Mouse (Mus musculus): ENCODE results near the gene Syt2.
A peak's percentile ranks its signal among the peaks of the same experiment; 100 is the strongest.

Syt2 gene

DNA sequence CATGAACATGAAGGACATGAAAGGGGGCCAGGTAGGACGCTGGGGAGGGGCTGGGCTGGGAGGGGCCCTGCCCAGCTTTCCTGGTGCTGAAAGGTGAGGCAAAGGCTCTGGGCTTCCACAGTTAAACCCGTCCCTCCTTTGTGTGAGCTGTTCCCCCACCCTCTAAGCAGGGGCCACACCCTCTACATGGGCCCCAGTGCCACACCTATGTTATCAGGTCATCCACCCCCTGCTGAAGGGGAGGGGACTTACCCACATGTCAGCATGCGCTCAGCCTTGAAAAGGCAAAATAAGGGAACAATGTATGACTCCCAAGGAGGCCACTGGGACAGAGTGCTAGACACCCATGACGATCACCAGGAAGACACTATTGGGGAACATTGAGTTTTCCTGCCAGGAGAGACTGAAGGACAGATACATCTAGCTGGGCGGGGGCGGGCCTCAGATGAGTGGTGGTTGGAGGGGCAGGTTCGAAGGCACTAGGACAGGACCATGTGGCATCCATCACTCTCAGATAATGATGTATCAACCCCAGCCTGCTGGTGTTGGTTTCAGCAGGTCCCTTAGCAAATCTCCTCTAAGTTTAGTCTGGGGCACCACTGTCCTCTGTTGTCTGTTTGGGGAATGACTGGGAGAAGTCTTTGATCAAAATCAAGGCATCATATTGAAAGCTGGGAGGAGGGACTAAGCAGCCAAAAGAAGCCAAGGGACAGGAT, 95.6 kb downstream of the Syt2 start:
- DNase-seq (ENCODE audit: low read depth), result no peak

DNA sequence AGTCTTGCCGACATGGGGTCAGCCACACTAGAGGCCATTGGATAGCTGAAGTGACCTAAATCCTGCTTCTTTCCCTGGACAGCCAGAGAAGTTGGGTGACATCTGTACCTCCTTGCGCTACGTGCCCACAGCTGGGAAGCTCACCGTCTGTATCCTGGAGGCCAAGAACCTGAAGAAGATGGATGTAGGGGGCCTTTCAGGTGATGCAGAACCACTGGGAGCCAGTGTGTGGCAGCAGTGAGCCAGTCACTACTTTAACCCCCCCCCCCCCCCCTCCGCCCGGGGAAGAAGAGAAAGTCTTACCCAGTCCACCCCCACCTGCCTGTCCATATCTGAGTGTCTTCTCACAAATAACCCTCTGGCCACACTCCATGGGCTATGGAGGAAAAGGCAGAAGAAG, 99.2 kb downstream of the Syt2 start:
- DNase-seq (ENCODE audit: low read depth), result no peak

DNA sequence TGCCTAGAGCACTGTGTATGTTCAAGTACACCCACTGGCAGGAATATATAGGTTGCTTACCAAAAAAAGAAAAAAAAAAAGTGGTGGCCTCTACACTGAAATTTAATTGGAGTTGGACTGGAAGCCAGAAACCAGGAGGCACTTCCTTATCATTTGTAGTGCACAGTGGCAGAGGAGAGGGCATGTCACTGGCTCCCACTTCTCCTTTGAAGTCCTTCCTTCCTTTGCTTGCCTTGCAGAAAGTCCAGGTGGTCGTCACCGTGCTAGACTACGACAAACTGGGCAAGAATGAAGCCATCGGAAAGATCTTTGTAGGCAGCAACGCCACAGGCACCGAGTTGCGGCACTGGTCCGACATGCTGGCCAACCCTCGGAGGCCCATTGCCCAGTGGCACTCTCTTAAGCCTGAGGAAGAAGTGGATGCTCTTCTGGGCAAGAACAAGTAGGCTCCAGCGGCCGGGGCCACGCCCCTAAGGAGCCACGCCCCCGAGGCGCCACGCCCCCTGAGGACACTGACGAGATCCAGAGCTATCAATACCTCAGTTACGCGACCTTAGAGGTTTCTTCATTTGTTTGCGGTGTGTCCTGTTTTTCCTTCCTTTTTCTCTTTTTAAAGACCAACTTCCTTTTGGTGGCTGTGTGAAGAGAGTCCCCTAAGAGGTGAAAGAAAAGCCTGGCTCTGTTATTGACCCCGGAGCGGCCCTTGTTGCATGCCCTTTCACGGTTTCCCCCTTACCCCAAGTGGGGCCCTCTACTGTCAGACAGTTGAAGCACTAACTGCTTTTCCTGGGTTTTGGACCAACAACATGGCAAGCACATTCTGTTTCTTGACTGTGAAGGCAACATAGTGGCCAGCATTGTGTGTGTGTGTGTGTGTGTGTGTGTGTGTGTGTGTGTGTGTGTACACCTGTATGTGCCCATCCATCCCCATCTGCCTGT, 101.0 kb downstream of the Syt2 start:
- DNase-seq (ENCODE audit: low read depth), result peak; percentile 74

DNA sequence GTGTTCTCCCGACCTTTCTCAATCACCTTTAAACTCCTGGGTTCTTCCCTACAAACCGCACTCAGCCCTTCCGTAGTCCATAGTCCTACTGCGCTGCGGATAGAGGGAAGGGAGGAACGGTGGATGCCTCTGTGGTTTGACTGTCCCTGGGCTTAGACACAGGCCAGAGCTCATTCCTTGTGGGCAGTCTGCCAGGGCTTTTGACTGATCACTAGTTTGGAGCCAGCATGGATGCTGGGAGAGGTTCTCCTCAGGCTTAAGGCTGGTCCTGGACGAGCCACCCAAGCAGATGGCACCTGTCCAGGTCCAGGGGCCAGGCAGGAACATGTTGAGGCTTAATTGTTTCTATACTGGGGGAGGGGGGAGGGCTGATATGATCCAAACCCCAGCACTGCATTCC, 103.4 kb downstream of the Syt2 start:
- DNase-seq (ENCODE audit: low read depth), result no peak

DNA sequence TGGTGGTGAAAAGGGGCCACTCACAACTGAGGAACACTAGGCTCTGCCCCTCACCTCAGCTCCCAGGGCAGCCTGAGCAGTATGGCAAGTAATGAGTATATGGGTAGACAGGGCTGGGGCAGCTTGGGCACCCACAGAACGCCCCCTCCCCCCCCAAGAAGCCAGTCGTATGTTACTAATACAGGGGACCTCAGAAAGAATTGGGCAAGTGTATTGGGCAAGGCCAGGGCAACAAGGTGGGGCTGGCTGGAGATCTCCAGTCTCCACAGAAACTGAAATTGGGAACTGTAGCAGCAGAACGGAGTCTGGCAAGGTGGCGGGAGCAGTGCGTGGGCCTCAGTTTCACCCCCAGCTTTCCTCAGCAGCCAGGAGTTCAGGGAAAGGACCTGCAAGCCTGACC, 106.0 kb downstream of the Syt2 start:
- no peak for DNase-seq (ENCODE audit: low read depth)

DNA sequence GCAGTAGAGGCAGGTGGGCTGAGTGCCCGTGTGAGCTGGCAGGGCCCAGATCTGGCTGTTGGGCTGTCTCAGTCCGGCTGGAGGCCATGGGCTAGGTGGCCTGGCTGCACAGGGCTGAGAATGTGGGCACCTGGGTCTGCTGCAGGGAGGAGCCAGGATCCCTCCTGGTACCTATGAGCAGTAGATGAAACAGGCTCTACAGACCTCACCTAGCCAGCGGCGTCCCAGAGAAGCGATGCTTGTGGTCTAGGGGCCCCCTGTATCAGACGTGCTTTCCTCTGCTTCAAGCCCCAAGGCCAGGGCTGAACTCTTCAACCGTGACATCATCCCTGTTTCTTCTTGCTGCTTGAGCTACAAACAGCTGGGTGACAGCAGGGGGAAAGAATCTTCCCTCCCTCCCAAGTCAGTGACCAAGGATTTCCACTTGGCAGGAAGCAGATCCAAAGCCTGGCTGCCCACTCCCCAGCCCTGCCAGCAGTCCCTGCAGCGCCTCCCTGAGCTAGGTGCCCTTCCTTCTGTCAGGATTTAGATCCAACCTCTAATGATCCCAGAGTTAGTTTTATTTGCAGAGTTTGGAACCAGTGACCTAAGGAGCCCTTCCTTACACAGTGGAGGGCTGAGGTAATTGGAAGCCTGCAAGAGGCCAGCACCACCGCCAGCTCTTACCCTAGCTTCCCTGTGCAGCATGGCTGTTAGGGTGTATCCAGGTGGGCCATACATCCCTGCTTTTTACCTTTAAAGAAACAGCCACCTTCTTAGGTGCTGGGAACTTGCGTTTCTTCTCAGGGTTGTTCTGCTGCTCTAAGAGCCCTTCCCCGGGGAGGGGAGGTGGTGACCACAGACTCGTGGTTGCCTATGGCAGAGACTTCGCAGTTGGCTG, 107.5 kb downstream of the Syt2 start:
- DNase-seq (ENCODE audit: low read depth), result no peak

DNA sequence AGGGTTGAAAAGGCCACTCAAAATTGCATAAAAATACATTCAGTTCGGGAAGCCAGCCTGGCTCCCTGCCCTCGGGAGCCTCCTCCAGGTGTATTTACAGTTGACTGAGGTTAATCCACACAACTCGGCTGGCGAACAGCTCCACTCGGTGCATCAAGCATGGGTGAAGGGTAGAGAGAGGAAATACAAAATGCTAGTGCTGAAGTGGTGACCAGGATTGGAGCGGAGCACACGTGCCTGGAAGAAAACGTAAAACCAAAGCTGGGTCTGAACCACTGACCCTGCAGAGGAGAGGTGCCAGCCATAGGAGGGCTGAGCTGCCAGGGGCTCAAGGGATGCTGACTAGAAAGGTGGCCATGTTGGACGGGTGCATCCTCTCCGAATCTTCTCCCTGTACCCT, 108.3 kb downstream of the Syt2 start:
- no peak for DNase-seq (ENCODE audit: low read depth)

DNA sequence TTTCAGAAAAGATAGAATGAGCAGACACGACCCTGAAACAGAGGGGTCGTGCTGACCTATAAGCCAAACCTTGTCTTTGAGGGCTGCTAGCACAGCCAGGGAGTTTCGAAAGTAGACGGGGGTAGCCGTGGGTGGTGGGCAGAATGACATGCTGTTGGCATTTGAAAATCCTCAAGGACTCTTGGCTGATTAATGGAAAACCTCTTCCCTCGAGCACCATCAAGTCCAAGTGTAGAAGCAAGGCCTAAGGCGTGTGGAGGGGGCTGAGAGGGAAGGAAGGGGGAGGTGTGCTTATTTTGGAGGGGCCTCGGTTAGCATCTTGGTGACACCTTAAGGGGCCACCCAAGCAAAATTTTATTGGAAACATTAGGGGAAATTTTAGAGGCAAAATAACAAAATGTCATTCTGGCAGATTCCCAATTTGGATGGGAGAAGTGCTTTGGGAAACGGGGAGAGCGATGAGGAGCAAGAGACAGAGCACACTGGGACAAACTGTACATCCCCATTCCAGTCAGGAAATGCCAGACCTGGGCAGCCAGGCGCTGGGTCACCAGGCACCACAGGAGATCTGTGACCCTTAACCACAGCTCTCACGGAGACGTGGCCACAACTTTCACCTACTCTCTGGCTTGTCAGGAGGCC, 109.2 kb downstream of the Syt2 start:
- DNase-seq (ENCODE audit: low read depth), result no peak

DNA sequence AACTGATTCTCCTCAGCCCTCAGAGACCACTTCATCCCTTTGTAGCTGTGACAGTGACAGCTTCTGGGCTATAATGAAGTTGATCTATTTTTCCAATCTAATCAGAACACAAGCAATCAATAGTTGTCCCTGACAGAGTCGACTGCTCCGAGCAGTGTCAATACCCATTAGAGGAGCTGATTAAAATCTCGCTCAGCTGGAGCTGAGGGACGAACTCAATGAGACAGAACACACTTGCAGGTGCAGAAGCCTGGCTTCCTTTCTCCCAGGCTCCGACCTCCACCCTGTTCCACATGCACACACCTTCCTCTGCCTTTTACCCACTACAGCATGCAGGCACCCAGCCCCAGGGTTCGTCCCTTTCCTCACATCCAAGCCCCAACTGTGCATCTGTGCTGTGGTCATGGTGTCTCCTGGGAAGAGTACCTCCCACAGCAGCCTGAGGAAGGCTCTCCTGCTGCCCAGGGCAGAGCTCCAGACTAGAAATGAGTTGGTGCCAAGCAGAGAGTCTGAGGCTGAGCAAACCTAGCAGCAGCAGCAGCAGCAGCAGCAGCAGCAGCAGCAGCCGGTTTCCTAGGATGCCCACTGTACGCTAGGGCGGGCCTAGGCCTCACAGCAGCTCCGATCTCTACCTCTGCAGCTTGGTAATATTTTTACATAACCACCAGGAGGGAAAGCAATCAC, 109.9 kb downstream of the Syt2 start:
- DNase-seq (ENCODE audit: low read depth), result no peak

DNA sequence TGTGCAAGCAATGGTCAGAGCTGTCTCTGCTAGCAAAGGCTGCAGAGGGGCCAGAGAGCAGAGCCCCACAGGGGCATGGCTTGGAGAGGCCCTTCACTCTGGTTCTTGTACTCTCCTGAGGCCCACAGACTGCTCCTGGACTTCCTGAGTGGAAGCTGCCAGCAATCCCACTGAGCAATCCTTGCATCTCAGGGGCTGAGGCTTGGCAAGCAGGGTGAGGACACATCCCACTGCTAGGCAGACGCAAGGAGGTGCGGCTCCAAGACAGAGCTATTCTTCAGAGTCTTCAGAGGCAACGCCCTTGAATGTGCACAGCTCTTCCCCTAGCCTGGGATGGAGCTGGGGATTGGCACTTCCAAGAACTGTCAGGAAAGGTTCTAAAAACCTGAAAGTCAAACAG, 110.8 kb downstream of the Syt2 start:
- DNase-seq (ENCODE audit: low read depth), result no peak

DNA sequence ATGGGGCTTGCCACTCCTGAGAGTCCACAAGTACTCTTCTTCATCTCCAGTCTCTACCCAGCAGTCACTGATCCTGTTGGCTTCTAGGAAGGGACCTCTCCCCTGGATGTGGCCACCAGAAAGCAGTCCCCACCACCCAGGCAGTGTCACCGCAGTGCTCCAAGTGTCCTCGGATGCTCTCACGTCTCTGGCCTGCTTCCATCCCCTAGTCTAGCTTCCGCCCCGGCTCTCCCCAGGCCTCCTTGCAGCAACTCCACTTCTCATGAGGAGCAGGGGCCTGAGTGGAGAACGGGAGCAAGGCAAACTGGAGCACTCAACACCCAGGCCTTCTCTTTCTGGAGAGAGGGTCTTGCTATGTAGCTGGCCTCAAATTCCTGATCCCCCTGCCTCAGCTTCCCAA, 112.7 kb downstream of the Syt2 start:
- no peak for DNase-seq (ENCODE audit: low read depth)

DNA sequence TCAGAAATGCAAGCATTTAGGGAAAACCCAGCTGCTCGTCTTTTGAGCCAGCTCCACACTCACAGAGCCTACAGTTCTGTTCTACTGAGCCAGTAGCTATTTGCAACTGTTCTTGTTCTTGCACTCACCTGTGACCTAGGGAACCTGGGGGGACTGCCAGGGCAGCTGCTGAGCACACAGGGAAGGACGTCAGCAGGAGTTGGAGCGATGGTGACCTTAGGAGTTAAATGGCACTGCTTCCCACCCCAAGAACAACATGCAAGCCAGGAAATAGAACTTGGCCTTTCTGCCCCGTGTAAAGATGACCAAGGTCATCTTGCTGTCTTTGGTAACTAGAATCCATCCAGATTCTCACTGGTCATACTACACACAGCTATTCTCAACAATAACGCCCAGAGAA, 114.2 kb downstream of the Syt2 start:
- DNase-seq (ENCODE audit: low read depth), result no peak

DNA sequence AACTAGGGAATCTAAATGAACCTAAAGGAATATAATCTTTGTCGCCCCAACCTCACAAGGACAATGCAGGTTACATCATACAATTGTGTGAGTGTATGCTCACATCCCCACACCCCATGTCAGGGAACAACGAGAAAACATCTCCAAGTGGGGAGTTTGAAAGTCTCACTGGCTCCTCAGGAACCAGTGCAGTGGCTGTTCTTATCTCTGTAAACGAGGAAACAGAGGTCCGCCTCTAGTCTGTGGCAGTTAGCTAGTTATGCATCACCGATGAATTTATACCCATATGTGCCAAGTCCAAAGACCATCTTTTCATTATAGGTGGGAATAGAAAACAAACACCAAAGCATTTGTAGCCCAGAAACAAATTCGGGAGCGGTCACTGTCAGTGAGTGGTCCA, 115.1 kb downstream of the Syt2 start:
- no peak for DNase-seq (ENCODE audit: low read depth)

DNA sequence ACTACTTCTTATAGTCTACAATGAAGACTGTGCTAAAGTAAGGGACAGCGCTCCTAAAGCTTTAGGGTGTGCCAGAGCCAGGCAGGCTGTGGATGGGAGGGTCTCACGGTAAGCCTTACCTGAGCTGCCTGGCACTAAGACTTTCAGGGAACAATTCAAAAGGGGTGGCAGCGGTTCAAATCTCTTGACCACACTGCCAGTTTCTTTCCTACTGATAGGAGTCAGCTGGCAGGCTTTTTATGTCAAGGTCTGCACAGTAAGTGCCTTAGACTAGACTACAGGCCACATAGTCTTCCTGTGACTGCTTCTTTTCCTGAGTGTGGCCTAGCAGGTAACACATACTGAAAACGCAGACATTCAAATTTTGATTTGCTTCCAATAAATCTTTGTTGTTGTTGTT, 116.8 kb downstream of the Syt2 start:
- DNase-seq (ENCODE audit: low read depth), result no peak

DNA sequence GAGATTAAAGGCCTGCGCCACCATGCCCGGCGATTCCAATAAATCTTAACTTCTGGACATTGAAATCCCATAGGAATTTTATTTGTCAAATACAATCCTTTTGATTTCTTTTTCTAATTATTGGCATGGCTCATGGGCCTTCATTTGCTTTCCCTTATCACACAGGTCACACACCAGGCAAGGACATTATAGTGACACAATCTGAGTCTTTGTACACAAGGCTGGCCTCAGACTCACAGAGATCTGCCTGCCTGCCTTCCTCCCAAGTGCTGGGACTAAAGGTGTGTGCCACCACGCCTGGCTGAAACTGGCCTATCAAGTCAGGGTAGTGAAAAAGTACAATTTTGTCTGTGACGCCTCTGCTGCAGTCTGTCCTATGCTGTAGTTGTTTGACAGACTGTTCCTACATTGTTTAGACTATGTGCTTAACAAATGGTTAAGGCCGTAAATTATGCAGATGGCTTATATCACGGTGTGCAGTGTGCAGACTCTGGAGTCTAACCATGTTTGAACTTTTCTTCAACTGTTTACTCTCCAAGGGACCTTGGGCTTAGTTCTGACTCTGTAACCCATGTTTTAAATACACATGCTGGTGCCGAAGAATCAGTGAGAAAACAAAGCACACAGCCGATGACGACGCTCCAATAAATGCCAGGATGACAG, 117.4 kb downstream of the Syt2 start:
- no peak for DNase-seq (ENCODE audit: low read depth)

DNA sequence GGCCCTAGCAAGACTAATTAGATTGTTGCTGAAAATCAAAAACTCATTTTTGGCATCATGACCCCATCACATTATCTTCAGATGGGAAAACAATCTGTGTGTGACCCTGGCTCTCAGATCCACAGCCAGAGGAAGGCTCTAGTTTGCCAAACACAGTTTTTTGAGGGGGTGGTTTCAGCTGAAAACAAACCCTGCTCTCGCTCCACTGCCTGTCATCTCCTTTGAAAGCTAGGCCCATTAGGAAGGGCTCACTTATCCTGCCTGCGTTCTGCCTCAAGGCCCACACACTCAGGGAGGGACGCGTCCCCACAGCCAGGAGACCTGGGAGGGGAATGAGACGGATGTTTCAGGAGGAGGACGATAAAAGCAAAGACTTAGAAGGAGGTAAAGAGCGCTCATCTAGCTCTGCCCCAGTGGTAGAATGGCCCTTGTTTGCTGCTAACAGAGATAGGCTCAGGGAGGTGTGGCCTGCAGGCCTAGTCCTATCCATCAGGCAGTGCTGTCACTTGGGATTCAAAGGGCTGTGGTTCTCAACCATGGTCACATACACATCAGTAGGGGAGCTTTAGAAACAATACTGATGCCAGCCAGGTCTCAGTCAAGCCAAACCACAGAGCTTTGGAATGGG, 118.5 kb downstream of the Syt2 start:
- no peak for DNase-seq (ENCODE audit: low read depth)

DNA sequence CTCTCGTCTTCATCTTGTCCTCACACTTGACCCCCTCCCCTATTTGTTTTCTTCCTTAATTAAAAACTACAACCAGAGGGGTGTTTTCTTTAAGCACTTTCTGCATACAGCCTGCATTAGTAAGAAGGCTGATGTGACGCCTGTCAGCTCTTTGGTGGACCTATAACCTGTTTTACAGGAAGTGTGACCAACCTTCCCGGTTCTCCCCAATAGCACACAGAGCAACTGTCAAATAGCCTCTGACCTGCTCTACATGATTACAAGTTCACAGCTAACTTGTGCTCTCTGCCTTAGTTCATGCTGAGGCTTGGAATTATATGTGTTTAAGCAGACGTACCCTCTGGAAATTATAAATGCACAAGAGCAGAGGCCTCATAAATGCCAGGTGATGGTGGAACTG, 120.0 kb downstream of the Syt2 start:
- no peak for DNase-seq (ENCODE audit: low read depth)

DNA sequence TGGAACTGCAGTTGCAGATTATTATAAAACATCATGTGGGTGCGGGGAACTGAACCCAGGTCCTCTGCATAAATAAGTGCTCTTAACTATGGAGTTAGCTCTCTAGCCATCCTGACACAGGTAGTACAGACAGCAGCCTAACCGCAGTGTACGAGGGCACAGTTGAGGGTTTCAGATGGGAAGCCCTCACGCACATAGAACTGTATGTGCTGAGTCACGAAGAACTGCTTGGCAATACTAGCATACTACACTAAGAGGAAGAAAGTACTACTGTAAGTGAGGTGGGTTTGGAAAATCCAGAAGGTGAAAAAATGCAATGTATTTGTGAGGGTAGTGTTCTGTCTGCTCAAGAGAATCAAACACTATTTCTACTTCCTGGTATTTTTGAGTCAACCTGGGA, 123.8 kb downstream of the Syt2 start:
- no peak for DNase-seq (ENCODE audit: low read depth)

DNA sequence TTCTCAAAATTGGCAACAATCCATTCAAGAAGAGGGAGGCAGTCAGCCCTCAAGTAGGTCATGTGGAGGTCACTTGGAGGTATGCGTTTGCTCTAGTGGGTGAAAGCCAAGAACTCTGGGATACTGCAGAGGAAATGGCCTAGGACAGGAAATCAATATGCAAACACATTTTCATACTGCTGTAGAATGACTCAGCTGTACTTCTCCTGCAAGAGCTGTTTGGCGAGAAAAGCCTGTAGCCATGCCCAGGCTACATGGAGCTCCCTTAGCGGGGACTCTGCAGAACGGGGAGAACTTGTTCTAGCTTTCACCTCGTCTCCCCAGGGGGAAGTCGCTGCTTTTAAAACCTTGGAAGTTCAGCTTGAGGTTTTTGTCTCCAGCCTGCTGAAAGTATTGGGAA, 124.9 kb downstream of the Syt2 start:
- DNase-seq (ENCODE audit: low read depth), result no peak

DNA sequence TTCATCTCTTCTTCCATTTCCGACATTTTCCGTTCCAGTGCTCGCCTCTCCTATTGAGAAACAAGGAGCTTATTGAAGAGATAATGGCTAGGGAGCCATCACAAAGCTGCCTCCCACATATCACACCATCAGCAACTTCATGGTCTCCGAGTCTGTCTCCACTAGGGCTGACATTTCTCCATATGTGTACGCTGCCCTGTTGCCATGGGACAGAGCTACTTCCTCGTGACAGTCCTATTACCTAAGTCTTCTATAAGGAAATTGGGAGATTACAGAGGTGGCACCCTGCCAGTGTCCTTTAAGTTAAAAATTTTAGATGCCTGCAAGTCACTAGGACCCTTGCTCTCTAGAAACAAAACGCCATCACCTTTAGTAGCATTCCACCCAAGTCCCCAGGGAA, 125.5 kb downstream of the Syt2 start:
- DNase-seq (ENCODE audit: low read depth), result no peak
